Mouse (Mus musculus) mesoderm, embryonic 11.5 days (tissue): ENCODE data around the gene Gramd4.

ENCODE experiments used
- DNase-seq: peaks from one replicate; pipeline ENCODE4 v3.0.0-alpha.2; 2012; ENCODE audit warnings: low read depth, low spot score

Gramd4 gene

GRCm38 (mm10) chr15:86070368-86070767 lies 12.9 kb downstream of the Gramd4 start:
- no peak for DNase-seq

GRCm38 (mm10) chr15:86071166-86071565 lies 13.7 kb downstream of the Gramd4 start:
- DNase-seq: no peak

GRCm38 (mm10) chr15:86074171-86074937 lies 16.9 kb downstream of the Gramd4 start:
- no peak for DNase-seq

GRCm38 (mm10) chr15:86075305-86076047 lies 18.0 kb downstream of the Gramd4 start:
- DNase-seq: no peak

- no peak for DNase-seq
These were observed 18.5 kb downstream of the Gramd4 start for GRCm38 (mm10) chr15:86076048-86076315.

GRCm38 (mm10) chr15:86076378-86076777 lies 18.9 kb downstream of the Gramd4 start:
- no peak for DNase-seq

- DNase-seq: no peak
These were observed 20.4 kb downstream of the Gramd4 start for GRCm38 (mm10) chr15:86077934-86078333.

GRCm38 (mm10) chr15:86078481-86079216 lies 21.2 kb downstream of the Gramd4 start:
- DNase-seq: no peak

- DNase-seq: no peak
These were observed 22.0 kb downstream of the Gramd4 start for GRCm38 (mm10) chr15:86079467-86079866.

GRCm38 (mm10) chr15:86079876-86080275 lies 22.4 kb downstream of the Gramd4 start:
- no peak for DNase-seq

- DNase-seq: no peak
These were observed 22.9 kb downstream of the Gramd4 start for GRCm38 (mm10) chr15:86080408-86080807.

GRCm38 (mm10) chr15:86081654-86082053 lies 24.2 kb downstream of the Gramd4 start:
- no peak for DNase-seq

- DNase-seq: no peak
These were observed 25.1 kb downstream of the Gramd4 start for GRCm38 (mm10) chr15:86082551-86082961.

- DNase-seq: no peak
These were observed 25.8 kb downstream of the Gramd4 start for GRCm38 (mm10) chr15:86083261-86083741.

- peak; percentile 43 for DNase-seq
These were observed 28.1 kb downstream of the Gramd4 start for GRCm38 (mm10) chr15:86085301-86086225.

GRCm38 (mm10) chr15:86086291-86086706 lies 28.8 kb downstream of the Gramd4 start:
- DNase-seq: peak; percentile 36

GRCm38 (mm10) chr15:86087591-86088149 lies 30.2 kb downstream of the Gramd4 start:
- no peak for DNase-seq

- DNase-seq: no peak
These were observed 30.8 kb downstream of the Gramd4 start for GRCm38 (mm10) chr15:86088266-86088790.

GRCm38 (mm10) chr15:86089091-86089744 lies 31.7 kb downstream of the Gramd4 start:
- DNase-seq: no peak

GRCm38 (mm10) chr15:86089991-86090529 lies 32.6 kb downstream of the Gramd4 start:
- DNase-seq: peak; percentile 80
